Mouse (Mus musculus): ENCODE measurements at regions not wholly inside any gene's neighbourhood (a gene's known extent, or its start where the extent isn't known, plus 50 kb on each side); places are given as distances from the start of the nearest gene placed in this dataset.
"Not testable (repeated sequence)": the region's sequence is repeated elsewhere in the genome, so short reads cannot be mapped to it uniquely, and the experiment has no call there.

DNA sequence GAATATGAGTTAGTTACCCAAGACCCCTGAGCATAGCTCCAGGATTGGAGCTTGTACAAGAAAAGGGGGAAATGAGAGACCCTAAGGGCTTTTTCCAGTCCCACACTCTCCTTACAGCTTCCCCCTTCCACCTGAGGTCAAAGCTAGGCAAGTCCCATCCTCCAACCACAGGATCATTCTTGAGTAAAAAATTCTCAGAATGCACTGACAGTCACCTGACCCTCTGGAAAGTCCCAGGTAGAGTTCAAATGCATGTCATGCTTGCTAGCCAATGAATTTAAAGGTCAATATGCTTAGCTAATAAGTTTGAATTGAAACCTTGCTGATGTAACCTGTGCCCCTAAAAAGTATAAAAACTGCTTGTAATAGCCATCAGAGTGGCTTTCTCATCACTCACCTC, 434.4 kb upstream of the 2610301B20Rik start:
- H3K4me3 ChIP-seq (ENCODE audit: low read depth, low read length); DNase-seq (ENCODE audit: low spot score); H3K4me1 ChIP-seq (ENCODE audit: control insufficient read depth, insufficient read depth, low read length); H3K27ac ChIP-seq (replicated peaks; ENCODE audit: low read depth, low read length); H3K36me3 ChIP-seq (replicated peaks; ENCODE audit: control insufficient read depth, insufficient read depth, low read depth, low read length); H3K27me3 ChIP-seq (ENCODE audit: control insufficient read depth, insufficient read depth, low read length); ATAC-seq (replicated peaks; ENCODE audit: insufficient number of reproducible peaks, low FRiP score, low TSS enrichment, low read depth); H3K9me3 ChIP-seq (replicated peaks; ENCODE audit: control insufficient read depth, low read length); H3K4me2 ChIP-seq (ENCODE audit: low read depth, low read length); H3K9ac ChIP-seq (replicated peaks; ENCODE audit: low read length): not testable (repeated sequence)

DNA sequence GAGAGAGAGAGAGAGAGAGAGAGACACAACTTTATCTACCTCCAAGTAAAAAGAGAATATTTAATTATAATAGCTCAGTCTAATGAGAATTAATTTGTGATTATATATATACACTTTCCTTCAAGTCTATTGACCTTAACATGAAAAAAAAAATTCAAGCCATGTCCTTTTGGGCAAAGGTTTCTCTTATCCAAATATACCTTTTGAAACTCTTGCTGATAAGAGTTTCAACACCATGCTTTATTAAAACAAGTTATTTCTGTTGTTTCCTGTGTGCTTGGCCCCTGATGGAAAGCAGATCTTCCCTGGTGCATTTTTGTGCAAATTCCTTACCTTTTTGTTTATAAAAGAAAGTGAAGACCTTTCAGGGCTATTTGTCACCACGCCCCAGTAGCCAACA, 414.7 kb upstream of the 2610301B20Rik start:
- no peak overlapping the region for H3K4me3 ChIP-seq (ENCODE audit: low read depth, low read length)
- H3K27me3 ChIP-seq (ENCODE audit: control insufficient read depth, insufficient read depth, low read length), result no peaks in the 10 kb centered on the region
- H3K9me3 ChIP-seq (replicated peaks; ENCODE audit: control insufficient read depth, low read length), result no peaks in the 10 kb centered on the region
- DNase-seq (ENCODE audit: low spot score) (no peak), ATAC-seq (replicated peaks; ENCODE audit: insufficient number of reproducible peaks, low FRiP score, low TSS enrichment, low read depth) (no peak)
- no peaks in the 10 kb centered on the region for H3K4me1 ChIP-seq (ENCODE audit: control insufficient read depth, insufficient read depth, low read length)
- H3K27ac ChIP-seq (replicated peaks; ENCODE audit: low read depth, low read length), result no peak overlapping the region
- no peaks in the 10 kb centered on the region for H3K36me3 ChIP-seq (replicated peaks; ENCODE audit: control insufficient read depth, insufficient read depth, low read depth, low read length)
- H3K4me2 ChIP-seq (ENCODE audit: low read depth, low read length), result no peak overlapping the region
- 26% methylated on average over 1 of the region's 1 CpGs for WGBS
- H3K9ac ChIP-seq (replicated peaks; ENCODE audit: low read length), result no peak overlapping the region

DNA sequence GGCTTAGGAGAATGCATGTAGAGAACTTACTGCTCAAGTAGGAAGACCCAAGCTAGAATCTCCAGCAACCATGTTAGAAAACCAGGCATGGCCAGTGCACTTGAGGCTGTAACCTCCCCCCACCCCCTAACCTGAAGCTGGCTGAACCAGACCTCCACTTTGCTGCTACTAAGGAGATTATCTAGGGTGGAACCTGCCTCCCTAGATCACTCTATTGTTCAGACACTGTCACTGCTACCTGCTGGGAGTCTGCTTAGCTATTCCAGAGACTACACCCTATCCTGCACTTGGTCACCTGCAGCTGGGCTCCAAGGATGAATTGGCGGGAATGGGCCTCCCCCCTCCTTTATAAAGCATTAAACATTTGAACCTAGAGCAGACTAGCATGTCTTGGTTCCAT, 393.4 kb upstream of the 2610301B20Rik start:
- H3K36me3 ChIP-seq (replicated peaks; ENCODE audit: control insufficient read depth, insufficient read depth, low read depth, low read length), result no peaks in the 10 kb centered on the region
- no peak overlapping the region for H3K4me3 ChIP-seq (ENCODE audit: low read depth, low read length)
- ATAC-seq (replicated peaks; ENCODE audit: insufficient number of reproducible peaks, low FRiP score, low TSS enrichment, low read depth) (no peak), DNase-seq (ENCODE audit: low spot score) (no peak)
- H3K4me1 ChIP-seq (ENCODE audit: control insufficient read depth, insufficient read depth, low read length), result no peaks in the 10 kb centered on the region
- no peak overlapping the region for H3K27ac ChIP-seq (replicated peaks; ENCODE audit: low read depth, low read length)
- H3K9me3 ChIP-seq (replicated peaks; ENCODE audit: control insufficient read depth, low read length), result no peaks in the 10 kb centered on the region
- WGBS, result 67% methylated on average over 1 of the region's 1 CpGs
- no peak overlapping the region for H3K4me2 ChIP-seq (ENCODE audit: low read depth, low read length)
- no peaks in the 10 kb centered on the region for H3K27me3 ChIP-seq (ENCODE audit: control insufficient read depth, insufficient read depth, low read length)
- no peak overlapping the region for H3K9ac ChIP-seq (replicated peaks; ENCODE audit: low read length)

DNA sequence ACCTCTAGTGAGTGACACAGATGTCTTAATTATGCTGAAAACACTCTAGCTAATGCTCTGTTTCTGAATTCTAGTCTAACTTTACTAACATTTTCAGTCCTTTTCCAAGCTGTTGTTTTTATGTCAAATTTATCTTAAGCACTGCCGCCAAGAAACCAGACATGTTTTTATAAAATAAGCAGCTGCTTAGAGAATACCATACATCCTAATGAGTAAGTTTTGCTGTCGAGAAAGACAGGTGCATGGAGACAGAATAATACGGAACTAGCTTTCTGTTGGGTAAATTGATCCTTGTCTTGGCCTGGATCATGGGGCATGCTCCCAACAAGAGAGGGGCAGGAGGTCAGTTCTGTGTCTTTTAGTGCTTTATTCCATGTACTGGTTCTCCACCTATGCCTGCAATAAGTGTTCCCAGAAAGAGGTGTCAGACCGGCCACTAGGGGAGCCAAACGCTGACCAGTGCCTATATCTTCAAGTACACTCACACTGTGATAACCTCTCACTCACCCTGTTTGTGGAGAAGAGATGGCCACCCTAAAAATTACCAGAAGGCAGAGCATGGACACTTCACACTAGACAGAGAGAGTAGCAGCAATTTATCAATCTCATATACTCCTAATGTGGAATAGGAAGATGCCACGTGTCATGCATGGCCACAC, 366.0 kb upstream of the 2610301B20Rik start:
- DNase-seq (ENCODE audit: low spot score), result peak; percentile 9
- H3K4me1 ChIP-seq (ENCODE audit: control insufficient read depth, insufficient read depth, low read length), result no peaks in the 10 kb centered on the region
- H3K4me2 ChIP-seq (ENCODE audit: low read depth, low read length), result no peak overlapping the region
- H3K4me3 ChIP-seq (ENCODE audit: low read depth, low read length), result no peak overlapping the region
- ATAC-seq (replicated peaks; ENCODE audit: insufficient number of reproducible peaks, low FRiP score, low TSS enrichment, low read depth), result no peak
- H3K27me3 ChIP-seq (ENCODE audit: control insufficient read depth, insufficient read depth, low read length), result no peaks in the 10 kb centered on the region
- no peaks in the 10 kb centered on the region for H3K36me3 ChIP-seq (replicated peaks; ENCODE audit: control insufficient read depth, insufficient read depth, low read depth, low read length)
- H3K27ac ChIP-seq (replicated peaks; ENCODE audit: low read depth, low read length), result no peak overlapping the region
- 62% methylated on average over 6 of the region's 6 CpGs for WGBS
- H3K9me3 ChIP-seq (replicated peaks; ENCODE audit: control insufficient read depth, low read length), result no peaks in the 10 kb centered on the region
- no peak overlapping the region for H3K9ac ChIP-seq (replicated peaks; ENCODE audit: low read length)

DNA sequence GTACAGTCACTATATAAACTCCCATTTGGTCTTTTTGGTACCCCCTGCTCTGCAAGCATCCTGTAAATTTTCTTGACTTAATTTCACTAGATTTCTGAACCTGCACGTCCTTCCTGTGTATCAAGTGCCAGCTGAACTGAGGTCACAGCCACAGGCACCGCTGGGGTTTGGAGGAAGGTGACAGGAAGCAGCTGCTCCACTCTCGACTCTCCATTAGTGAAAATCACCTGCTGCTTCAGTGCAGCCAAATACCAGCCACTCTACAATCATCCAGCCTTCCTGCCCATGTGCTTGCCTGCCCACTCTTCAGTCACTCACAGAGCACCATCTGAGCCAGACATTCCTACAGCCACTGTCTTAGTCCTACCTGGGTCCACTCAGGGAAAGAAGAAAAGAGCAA, 364.3 kb upstream of the 2610301B20Rik start:
- H3K9me3 ChIP-seq (replicated peaks; ENCODE audit: control insufficient read depth, low read length), result no peaks in the 10 kb centered on the region
- 53% methylated on average over 3 of the region's 3 CpGs for WGBS
- no peak overlapping the region for H3K4me2 ChIP-seq (ENCODE audit: low read depth, low read length)
- no peaks in the 10 kb centered on the region for H3K4me1 ChIP-seq (ENCODE audit: control insufficient read depth, insufficient read depth, low read length)
- no peaks in the 10 kb centered on the region for H3K27me3 ChIP-seq (ENCODE audit: control insufficient read depth, insufficient read depth, low read length)
- no peak overlapping the region for H3K4me3 ChIP-seq (ENCODE audit: low read depth, low read length)
- H3K27ac ChIP-seq (replicated peaks; ENCODE audit: low read depth, low read length), result no peak overlapping the region
- ATAC-seq (replicated peaks; ENCODE audit: insufficient number of reproducible peaks, low FRiP score, low TSS enrichment, low read depth), result no peak
- no peaks in the 10 kb centered on the region for H3K36me3 ChIP-seq (replicated peaks; ENCODE audit: control insufficient read depth, insufficient read depth, low read depth, low read length)
- no peak overlapping the region for H3K9ac ChIP-seq (replicated peaks; ENCODE audit: low read length)
- DNase-seq (ENCODE audit: low spot score), result no peak

DNA sequence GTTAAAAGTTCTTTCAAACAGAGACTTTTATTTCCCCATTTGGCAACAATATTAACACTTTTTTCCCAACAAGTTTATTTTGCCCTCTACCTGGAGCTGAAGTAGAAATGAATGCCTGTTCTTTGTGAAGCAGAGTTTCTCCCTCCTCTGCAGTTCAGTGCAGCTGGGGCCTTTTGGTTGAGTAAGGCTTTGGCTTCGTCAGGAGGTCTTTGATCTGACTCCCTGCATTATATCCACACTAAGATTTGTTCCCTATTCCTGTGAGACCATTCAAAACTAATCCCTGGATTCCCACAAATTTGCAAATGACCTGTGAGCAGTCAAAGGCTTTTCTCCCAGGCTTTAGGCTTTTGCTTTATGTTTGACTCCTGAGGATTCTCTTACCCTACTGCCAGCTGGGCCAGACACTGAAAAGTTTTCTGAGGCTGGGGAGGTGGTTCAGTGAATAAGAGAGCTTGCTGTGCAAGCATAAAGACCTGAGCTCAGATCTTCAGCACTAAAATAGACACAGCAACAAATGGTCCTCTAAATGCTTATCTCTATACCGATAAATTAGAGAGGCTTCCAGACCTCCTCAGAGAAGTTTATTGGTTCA, 323.5 kb upstream of the 2610301B20Rik start:
- no peak for DNase-seq (ENCODE audit: low spot score)
- Histone ChIP-seq H3K4me2 (ENCODE audit: low read depth, low read length) (no peak overlapping the region), H3K9ac (replicated peaks; ENCODE audit: low read length) (no peak overlapping the region), H3K36me3 (replicated peaks; ENCODE audit: control insufficient read depth, insufficient read depth, low read depth, low read length) (no peaks in the 10 kb centered on the region), H3K27ac (replicated peaks; ENCODE audit: low read depth, low read length) (no peak overlapping the region), H3K4me3 (ENCODE audit: low read depth, low read length) (no peak overlapping the region), H3K27me3 (ENCODE audit: control insufficient read depth, insufficient read depth, low read length) (no peaks in the 10 kb centered on the region), H3K4me1 (ENCODE audit: control insufficient read depth, insufficient read depth, low read length) (no peaks in the 10 kb centered on the region), H3K9me3 (replicated peaks; ENCODE audit: control insufficient read depth, low read length) (no peaks in the 10 kb centered on the region)
- ATAC-seq (replicated peaks; ENCODE audit: insufficient number of reproducible peaks, low FRiP score, low TSS enrichment, low read depth), result no peak
- 30% methylated on average over 2 of the region's 2 CpGs for WGBS

DNA sequence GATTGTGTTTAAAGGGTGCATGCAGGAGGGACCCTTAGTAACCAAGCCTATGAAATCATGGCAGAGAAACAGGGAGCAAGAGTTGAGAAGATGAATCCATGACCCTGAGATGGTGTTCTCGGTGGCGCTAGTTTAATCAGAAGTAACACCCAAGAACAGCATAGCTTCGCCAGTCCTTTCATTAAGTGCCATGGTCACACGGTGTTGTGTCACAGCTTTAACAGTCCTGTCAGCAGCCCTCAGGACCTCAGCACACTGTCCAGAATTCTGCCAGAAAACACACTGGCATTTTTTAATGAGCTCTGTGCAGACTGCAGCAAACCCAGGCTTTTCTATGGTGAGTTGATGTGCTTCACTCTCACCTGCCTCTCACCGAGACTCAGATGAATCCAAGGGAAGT, 320.6 kb upstream of the 2610301B20Rik start:
- no peaks in the 10 kb centered on the region for H3K4me1 ChIP-seq (ENCODE audit: control insufficient read depth, insufficient read depth, low read length)
- ATAC-seq (replicated peaks; ENCODE audit: insufficient number of reproducible peaks, low FRiP score, low TSS enrichment, low read depth) (no peak), DNase-seq (ENCODE audit: low spot score) (no peak)
- no peaks in the 10 kb centered on the region for H3K27me3 ChIP-seq (ENCODE audit: control insufficient read depth, insufficient read depth, low read length)
- no peak overlapping the region for H3K27ac ChIP-seq (replicated peaks; ENCODE audit: low read depth, low read length)
- no peak overlapping the region for H3K4me2 ChIP-seq (ENCODE audit: low read depth, low read length)
- no peaks in the 10 kb centered on the region for H3K36me3 ChIP-seq (replicated peaks; ENCODE audit: control insufficient read depth, insufficient read depth, low read depth, low read length)
- H3K9me3 ChIP-seq (replicated peaks; ENCODE audit: control insufficient read depth, low read length), result no peaks in the 10 kb centered on the region
- no peak overlapping the region for H3K9ac ChIP-seq (replicated peaks; ENCODE audit: low read length)
- 89% methylated on average over 5 of the region's 5 CpGs for WGBS
- H3K4me3 ChIP-seq (ENCODE audit: low read depth, low read length), result no peak overlapping the region

DNA sequence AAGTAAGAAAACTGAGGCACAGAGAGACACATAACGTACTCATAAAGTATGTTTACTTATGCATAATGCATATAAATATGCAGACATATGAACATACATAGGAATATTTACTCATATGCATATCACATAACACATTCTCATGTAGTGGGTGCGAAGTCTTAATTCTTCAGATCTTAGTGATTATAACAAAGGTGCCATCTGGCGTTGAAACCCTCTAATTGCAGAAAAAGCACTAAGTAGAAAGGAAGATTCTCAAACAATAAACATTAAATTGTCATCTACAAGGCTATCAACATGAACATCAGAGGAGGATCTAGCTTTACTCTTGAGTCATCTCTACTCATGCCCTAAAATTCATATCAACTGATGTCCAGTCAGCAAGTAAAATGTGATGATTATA, 314.2 kb upstream of the 2610301B20Rik start:
- ATAC-seq (replicated peaks; ENCODE audit: insufficient number of reproducible peaks, low FRiP score, low TSS enrichment, low read depth), result no peak
- no peak overlapping the region for H3K4me3 ChIP-seq (ENCODE audit: low read depth, low read length)
- H3K36me3 ChIP-seq (replicated peaks; ENCODE audit: control insufficient read depth, insufficient read depth, low read depth, low read length), result no peaks in the 10 kb centered on the region
- H3K9ac ChIP-seq (replicated peaks; ENCODE audit: low read length), result no peak overlapping the region
- H3K4me2 ChIP-seq (ENCODE audit: low read depth, low read length), result no peak overlapping the region
- no peaks in the 10 kb centered on the region for H3K9me3 ChIP-seq (replicated peaks; ENCODE audit: control insufficient read depth, low read length)
- H3K27me3 ChIP-seq (ENCODE audit: control insufficient read depth, insufficient read depth, low read length), result no peaks in the 10 kb centered on the region
- H3K27ac ChIP-seq (replicated peaks; ENCODE audit: low read depth, low read length), result no peak overlapping the region
- no peaks in the 10 kb centered on the region for H3K4me1 ChIP-seq (ENCODE audit: control insufficient read depth, insufficient read depth, low read length)
- no peak for DNase-seq (ENCODE audit: low spot score)
- WGBS, result 81% methylated on average over 3 of the region's 3 CpGs
